Mouse (Mus musculus) small intestine, adult 2 months (tissue): ENCODE measurements around the gene Rere. TPM values are rescaled to one million over a fixed set of nuclear protein-coding genes. Genes with fewer than 3 reads are reported as not detected.
A peak's percentile ranks its signal among the peaks of the same experiment; 100 is the strongest.

Experiments
- H3K27ac ChIP-seq: fragments of 200-500 bp; 2 replicates; pipeline ENCODE4 v1.5.1; 2012; ENCODE audit warnings: low read depth, low read length, control low read depth, inconsistent platforms; ENCODE audit not compliant: insufficient read depth
- H3K27me3 ChIP-seq: fragments of 200-500 bp; 2 replicates; pipeline ENCODE4 v1.6.1; 2012; ENCODE audit warnings: mild to moderate bottlenecking, moderate library complexity, low read length, inconsistent platforms; ENCODE audit not compliant: control insufficient read depth, insufficient read depth
- H3K36me3 ChIP-seq: fragments of 200-500 bp; 2 replicates; pipeline ENCODE4 v1.6.1; 2012; ENCODE audit warnings: mild to moderate bottlenecking, low read length, control low read depth, inconsistent platforms; ENCODE audit not compliant: control insufficient read depth, insufficient read depth
- H3K4me1 ChIP-seq: fragments of 200-500 bp; 2 replicates; pipeline ENCODE4 v1.6.1; 2012; ENCODE audit warnings: low read length, inconsistent platforms, mixed read lengths; ENCODE audit not compliant: control insufficient read depth, insufficient read depth, insufficient read length
- H3K4me3 ChIP-seq: fragments of 200-500 bp; 2 replicates; pipeline ENCODE4 v1.5.1; 2012; ENCODE audit warnings: low read depth, mild to moderate bottlenecking, control low read depth, inconsistent platforms, low read length, moderate library complexity
- CTCF ChIP-seq: fragments of 200-500 bp; IDR thresholded peaks from 2 replicates; pipeline ENCODE4 v1.5.1; 2012; ENCODE audit warnings: low read depth, mild to moderate bottlenecking, control low read depth, inconsistent platforms, low read length, moderate library complexity, mixed read lengths; ENCODE audit not compliant: insufficient replicate concordance, insufficient read length; ENCODE audit errors: extremely low read depth
- POLR2A ChIP-seq: fragments of 200-500 bp; IDR thresholded peaks from 2 replicates; pipeline ENCODE4 v1.6.1; 2012; ENCODE audit warnings: low read depth, mild to moderate bottlenecking, control low read depth, inconsistent platforms, low read length, moderate library complexity
- WGBS: fragments of 180-500 bp; shearing (Covaris S2); methylation state at CpG from one replicate; pipeline ENCODE4 v1.1.7; 2018; 5-methylcytosine and 5-hydroxymethylcytosine counted together
- polyA plus RNA-seq: library from polyadenylated mRNA; depleted of rRNA; stranded (reverse); fragments of >200 nt; gene quantifications from 2 replicates; pipeline ENCODE4 v1.2.3, GENCODE M21; 2012

Rere gene
- polyA plus RNA-seq, 1 experiment: 72.8 TPM

DNA sequence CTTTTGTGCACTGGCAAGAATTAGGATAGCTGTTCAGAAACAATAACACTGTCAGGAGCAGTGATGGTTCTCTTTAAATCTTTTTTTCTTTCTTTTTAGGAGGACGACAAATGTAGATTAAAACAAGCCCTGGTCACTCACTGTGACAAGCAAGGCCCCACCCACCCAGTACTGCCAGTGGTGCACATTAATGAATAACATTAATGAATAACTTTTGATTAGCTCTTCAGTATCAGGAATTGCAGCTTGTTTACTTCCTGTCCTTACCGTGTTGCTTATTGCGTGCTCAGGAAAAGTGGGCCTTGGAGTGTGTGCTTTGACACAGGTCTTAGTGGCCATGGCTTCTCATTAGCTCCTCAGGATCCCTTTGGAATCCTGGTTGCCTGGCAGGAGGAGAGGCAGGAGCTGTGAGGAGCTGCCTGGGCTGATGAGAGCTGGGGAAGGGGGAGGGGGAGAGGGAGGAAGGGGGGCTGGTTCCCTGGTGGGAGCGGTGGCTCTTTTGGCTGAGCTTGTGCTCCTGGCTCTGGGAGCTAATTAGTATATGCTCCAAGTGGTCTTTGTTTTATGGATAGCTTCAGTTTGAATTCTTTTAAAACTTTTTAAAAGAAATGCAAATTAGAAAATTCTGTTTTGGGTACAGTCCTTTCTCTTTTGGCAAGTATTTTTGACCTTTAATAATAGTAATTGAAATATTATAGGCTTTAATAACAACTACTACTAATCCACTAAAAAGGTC is 65.4 kb downstream of the Rere start:
- no peaks in the 10 kb centered on the region; the same call in 1 of the 2 replicates for H3K36me3 ChIP-seq
- no peaks in the 10 kb centered on the region for H3K27me3 ChIP-seq
- H3K4me3 ChIP-seq: peak overlapping the region; percentile 52
- no peak for TF ChIP-seq POLR2A
- TF ChIP-seq CTCF: 0 out of 2 replicates have a peak, but pooled peaks have one; percentile 12
- peak overlapping the region; percentile 73 for H3K27ac ChIP-seq
- 23% methylated on average over 4 of the region's 4 CpGs for WGBS
- peaks cover 5% of the 10 kb centered on the region for H3K4me1 ChIP-seq

DNA sequence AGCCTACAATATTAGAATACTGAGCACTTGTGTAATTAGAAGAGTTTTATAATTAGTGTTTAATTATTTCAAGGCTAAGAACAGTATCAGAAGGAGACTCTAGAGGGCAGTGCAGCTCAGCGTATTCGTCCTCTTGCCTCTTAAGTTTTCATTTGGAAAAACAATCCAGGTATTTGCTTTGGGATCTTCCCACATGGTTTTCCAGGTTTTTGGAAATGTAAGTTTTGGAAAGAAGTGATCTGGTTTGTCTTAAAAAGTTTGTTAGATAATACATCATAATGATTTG is 65.9 kb downstream of the Rere start:
- no peaks in the 10 kb centered on the region for H3K27me3 ChIP-seq
- WGBS: 10% methylated on average over 2 of the region's 2 CpGs
- no peaks in the 10 kb centered on the region for H3K36me3 ChIP-seq
- no peak overlapping the region for H3K27ac ChIP-seq
- TF ChIP-seq POLR2A: no peak
- TF ChIP-seq CTCF: no peak
- H3K4me1 ChIP-seq: peaks cover 7% of the 10 kb centered on the region
- no peak overlapping the region for H3K4me3 ChIP-seq

DNA sequence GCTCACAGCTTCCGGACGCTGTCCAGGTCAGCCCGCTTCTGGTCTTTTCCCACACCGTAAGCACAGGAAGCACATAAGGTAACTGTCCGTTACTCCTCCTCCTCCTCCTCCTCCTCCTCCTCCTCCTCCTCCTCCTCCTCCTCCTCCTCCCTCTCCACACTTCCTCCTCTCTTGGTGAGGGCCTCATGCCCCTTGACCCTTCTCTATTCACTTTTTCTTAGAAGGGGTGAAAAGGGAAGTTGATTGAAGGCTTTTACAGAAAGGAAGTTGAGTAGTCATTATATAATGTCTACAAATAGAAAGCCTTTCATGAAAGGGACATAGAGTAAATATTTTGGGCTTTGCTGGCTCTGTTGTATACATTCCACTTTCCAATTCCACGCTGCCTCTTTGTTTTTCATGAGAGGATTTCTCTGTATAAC is 68.2 kb downstream of the Rere start:
- no peaks in the 10 kb centered on the region for H3K36me3 ChIP-seq
- TF ChIP-seq CTCF: no peak
- TF ChIP-seq POLR2A: no peak
- WGBS: 71% methylated on average over 6 of the region's 6 CpGs
- H3K27ac ChIP-seq: no peak overlapping the region
- H3K27me3 ChIP-seq: no peaks in the 10 kb centered on the region
- H3K4me1 ChIP-seq: peaks cover 7% of the 10 kb centered on the region
- H3K4me3 ChIP-seq: no peak overlapping the region

DNA sequence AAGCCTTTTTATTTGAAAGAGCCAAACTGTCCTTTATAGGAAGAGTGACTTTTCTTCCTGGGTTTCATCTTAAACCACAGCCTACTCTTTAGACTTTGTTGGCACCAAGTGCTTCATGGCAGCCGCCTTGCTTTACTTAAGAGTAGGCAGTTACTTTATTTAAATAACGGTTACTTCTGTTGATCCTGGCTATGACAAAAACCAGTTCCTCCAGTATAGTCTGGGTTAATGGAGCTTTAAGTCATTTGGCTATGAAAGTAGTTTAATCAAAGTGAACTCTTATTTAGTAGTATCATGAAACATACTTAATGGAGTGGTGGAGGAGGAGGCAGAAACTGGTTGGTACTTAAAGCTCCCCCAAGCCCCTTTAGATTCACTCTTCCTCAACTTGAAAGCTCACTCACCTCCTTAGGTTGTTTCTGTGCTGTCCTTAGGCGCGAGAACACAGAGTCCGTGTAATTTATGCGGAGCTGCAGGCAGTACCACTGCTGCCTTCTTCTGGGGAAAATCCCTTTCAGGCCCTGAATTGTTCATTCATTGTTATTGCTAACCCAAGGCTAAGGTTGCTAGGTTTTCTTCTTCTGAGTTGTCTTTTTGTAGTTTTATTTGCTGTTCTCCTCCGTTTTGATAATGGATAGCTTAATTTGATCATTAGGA is 70.1 kb downstream of the Rere start:
- 24% methylated on average over 7 of the region's 7 CpGs for WGBS
- Histone ChIP-seq H3K4me1 (peaks cover 12% of the 10 kb centered on the region), H3K36me3 (no peaks in the 10 kb centered on the region), H3K27me3 (no peaks in the 10 kb centered on the region), H3K27ac (no peak overlapping the region), H3K4me3 (no peak overlapping the region)
- no peak for TF ChIP-seq CTCF
- no peak for TF ChIP-seq POLR2A

DNA sequence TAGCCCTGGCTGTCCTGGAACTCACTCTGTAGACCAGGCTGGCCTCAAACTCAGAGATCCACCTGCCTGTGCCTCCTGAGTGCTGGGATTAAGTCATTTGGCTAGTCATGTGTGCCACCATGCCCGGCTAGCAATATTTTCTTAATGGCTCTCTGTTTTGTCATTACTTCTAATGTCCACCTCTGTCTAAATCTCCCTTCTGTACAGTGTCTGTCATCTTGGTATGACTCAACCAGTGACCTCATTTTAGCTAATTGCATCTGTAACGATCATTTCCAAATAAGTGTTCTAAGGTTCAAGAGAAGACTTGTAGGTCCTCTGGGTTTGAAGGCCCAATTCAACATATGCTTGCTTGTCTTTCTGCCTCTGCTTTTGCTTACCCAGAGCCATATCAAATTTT is 71.3 kb downstream of the Rere start:
- WGBS: 52% methylated on average over 2 of the region's 2 CpGs
- H3K36me3 ChIP-seq: no peaks in the 10 kb centered on the region
- H3K4me1 ChIP-seq: peaks cover 9% of the 10 kb centered on the region

DNA sequence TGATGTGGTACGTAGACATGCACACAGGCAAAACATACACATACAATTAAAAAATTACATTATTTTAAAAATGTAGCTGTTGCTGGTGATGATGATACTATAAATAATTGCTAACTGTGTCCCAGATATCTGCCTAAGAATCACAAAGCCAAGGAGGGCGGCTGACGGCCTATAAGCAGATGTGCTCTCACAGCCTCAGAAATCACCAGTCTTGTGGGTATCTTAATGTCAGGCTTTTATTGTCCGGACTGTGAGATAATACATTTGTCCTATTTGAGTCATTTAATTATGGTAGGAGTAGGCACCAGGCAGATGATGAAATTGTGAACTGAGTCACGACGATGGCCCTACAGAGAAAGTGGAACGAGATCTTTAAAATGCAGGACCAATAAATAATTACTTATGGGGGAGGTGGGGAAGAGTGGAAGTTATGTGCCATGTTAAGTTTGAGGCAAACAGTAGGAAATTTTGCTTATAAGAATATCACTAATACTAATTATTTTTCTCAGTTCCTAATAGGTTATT is 72.0 kb downstream of the Rere start:
- Histone ChIP-seq H3K4me1 (peaks cover 9% of the 10 kb centered on the region), H3K27me3 (no peaks in the 10 kb centered on the region), H3K4me3 (no peak overlapping the region), H3K27ac (no peak overlapping the region), H3K36me3 (no peaks in the 10 kb centered on the region)
- 94% methylated on average over 7 of the region's 7 CpGs for WGBS
- TF ChIP-seq POLR2A (no peak), CTCF (no peak)

More for the DNA sequence above, 71.3 kb downstream of the Rere start:
- H3K4me3 ChIP-seq: no peak overlapping the region
- TF ChIP-seq CTCF (no peak), POLR2A (no peak)
- H3K27ac ChIP-seq: no peak overlapping the region
- no peaks in the 10 kb centered on the region for H3K27me3 ChIP-seq

DNA sequence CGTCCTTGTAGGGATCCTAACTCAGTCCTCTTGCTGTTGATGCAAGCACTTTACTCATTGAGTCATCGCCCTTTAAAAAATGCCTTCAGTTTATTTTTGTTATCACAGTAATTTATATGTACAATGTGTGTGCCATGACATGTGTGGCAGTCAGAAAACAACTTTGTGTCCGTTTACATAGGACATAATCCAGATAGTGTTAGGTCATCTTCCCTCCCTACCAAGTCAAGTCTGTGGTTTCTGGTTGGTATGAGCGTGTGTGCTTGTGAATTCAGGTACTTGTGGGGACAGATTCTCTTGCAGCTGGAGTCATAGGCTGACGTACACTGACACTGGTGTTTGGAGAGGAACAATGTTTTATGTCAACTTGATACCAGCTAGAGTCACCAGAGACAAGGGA is 74.4 kb downstream of the Rere start:
- H3K4me3 ChIP-seq: no peak overlapping the region
- peaks cover 9% of the 10 kb centered on the region for H3K4me1 ChIP-seq
- H3K36me3 ChIP-seq: no peaks in the 10 kb centered on the region
- no peak overlapping the region for H3K27ac ChIP-seq
- TF ChIP-seq CTCF: no peak
- TF ChIP-seq POLR2A: no peak
- no peaks in the 10 kb centered on the region for H3K27me3 ChIP-seq
- 84% methylated on average over 5 of the region's 5 CpGs for WGBS
